Mouse (Mus musculus): ENCODE measurements around the gene Dbp.

DNA sequence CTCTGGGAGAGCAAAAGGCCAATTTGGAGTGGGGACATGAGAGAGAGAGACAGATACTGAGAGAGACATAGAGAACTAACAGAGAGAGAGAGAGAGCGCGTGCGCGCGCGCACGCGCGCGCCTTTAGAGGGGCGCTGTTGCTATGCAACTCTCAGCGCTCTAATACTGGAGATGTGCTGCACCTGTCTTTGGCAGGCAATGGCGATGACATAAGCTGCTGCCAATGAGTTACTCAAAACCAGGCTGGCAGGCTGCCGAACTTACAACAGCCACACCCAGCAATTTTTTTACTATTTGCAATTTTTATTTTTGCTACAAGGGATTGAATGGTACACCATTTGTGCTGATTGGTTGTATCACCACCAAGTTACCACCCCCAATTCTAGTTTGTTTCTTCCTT is 37.1 kb upstream of the Dbp start:
- no peak for TF ChIP-seq CEBPB (IDR thresholded peaks at IDR 0.05; ENCODE audit: low read depth)
- no peak for TF ChIP-seq MYOG (IDR thresholded peaks at IDR 0.05; ENCODE audit: control insufficient read depth, extremely low read depth, insufficient read length)
- TF ChIP-seq CTCF (IDR thresholded peaks at IDR 0.05; ENCODE audit: control insufficient read depth, insufficient read depth, insufficient read length) = no peak
- no peak for TF ChIP-seq USF1 (IDR thresholded peaks at IDR 0.05; ENCODE audit: low read depth)
- no peak for TF ChIP-seq MAX (IDR thresholded peaks at IDR 0.05)

Data from C2C12 (cell line).